Mouse (Mus musculus): ENCODE data around the gene Tenm3. TPM values are rescaled to one million over a fixed set of nuclear protein-coding genes. Genes with fewer than 3 reads are reported as not detected.

The Tenm3 gene
- total RNA-seq, 2 experiments from 2014 or later, result 62.2 to 70.6 TPM

DNA sequence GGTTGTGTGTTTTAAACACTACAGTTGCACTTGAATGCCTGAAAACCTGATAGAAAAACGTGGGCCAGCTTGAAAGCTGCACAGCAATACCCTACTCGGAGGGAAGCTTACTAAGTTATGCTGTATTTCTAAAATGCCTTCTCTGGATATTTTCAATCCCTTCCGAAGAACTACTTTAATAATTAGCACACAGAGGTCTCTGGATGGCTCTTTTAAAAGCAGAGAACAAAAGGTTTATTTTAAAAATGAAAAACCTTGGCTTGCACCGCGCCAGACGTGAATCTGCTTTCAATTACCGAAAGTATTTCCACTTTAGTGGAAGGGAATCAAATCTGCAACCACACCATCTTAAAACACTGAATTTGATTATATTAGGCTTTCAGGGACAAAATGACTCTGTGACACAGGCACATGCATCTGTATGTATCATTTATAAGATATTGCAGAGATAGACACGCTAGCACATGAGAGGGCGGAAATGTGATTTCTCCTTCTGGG lies 289.9 kb downstream of the Tenm3 start:
- peak in 1 of 2 experiments; percentile 37 for DNase-seq (ENCODE audit: low spot score in 2 of 2)
- intact Hi-C loops (cut with DNase I), result loop anchor here (10.0 kb wide), 1 partner anchor 329 kb away; no protein-coding TSS in a partner anchor

DNA sequence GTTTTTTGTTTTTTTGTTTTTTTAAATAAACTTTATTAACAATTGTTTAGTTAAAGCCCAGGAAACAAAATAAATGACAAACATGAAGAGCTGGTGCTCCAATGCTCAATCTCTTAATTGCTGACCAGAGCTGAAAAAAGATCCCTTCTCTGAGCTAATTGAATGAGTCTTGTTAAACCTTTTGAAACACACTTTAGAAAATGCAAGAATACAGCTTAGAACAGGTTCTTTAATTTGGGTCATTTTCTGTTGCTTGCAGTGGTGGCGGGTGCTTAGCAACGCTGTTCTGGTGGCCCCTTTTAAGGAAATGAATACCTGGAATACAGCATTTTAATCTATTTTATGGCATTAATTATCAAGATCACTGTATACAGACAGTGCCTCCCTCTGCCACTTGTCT lies 291.4 kb downstream of the Tenm3 start:
- intact Hi-C loops (cut with DNase I), result loop anchor here (10.0 kb wide), 1 partner anchor 328 kb away; no protein-coding TSS in a partner anchor
- DNase-seq (ENCODE audit: low spot score in 2 of 2), result no peak

DNA sequence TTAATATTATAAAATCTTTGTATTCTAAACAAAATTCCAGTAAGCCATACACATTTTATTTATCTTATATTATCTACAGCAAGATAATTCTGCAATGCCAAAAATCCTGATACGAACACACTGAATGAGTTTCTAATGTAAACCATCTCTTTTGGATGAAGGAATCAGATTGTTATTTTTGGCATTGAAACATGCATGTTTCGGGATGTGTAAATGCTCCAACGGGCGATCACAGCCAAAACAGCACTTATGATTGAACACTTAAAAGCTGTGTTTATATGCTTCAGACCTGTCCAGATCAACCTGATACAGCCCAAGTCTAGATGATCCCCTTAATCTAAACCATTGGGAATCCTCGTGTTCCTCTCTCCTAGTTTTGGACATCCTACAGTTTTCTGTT lies 292.4 kb downstream of the Tenm3 start:
- DNase-seq (ENCODE audit: low spot score in 2 of 2), result no peak
- intact Hi-C loops (cut with DNase I), result loop anchor here (10.0 kb wide), 1 partner anchor 327 kb away; no protein-coding TSS in a partner anchor

DNA sequence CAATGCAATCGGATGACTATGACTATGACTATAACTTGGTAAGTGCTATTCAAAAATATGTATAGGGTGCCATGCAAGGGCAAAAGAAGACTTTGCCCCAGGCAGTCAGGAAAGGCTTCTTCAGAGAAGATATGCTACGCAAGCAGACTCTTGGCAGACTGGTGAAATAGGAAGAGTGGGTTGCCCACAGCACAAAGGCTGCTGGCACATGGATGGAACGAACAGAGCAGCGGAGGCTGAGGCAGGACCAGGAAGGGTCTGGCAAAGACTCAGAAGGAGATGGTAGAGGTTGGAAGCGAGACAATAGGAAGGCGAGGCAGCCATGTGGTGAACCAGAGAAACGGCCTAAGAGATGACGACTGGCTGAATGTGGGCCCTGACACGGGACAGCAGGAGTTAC lies 294.8 kb downstream of the Tenm3 start:
- DNase-seq (ENCODE audit: low spot score in 2 of 2), result peak in 1 of 2 experiments; percentile 52
- intact Hi-C loops (cut with DNase I), result no loop called here

DNA sequence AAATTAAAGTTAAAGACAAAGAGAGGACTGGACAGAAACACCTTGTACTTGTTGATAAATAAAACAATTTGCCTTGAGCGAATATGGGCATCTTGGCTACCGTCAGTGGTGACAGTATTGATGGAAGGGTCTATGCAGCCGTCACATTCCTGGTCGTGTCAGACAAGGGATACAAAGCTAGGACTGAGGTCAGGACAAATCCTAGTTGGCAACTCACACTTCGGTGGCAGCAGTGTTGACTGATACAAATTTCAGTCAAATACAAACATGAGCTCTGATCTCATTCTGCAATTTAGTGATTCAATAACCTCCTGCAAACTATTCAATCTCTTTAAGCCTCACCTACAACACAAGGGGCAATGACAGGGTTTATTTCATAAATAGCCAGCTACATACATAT lies 298.1 kb downstream of the Tenm3 start:
- intact Hi-C loops (cut with DNase I), result no loop called here

DNA sequence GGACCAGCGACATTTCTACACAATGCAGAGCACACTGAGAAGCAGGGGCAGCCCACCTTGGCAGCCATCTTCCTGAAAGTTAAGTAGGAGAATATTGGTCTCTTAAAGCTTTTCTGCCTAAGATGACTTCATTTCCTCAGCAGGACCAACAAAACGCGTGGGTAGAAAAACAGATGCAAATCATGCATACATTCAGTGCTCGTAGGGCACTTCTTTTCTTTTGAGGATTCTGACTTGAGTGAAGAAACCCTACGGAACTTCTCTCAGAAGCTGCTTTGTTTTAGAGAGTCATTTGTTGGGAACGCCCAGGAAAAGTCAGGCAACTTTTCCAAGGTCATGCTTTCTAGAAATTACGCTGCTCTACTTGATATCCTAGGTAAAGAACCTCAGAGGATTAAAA lies 298.9 kb downstream of the Tenm3 start:
- intact Hi-C loops (cut with DNase I), result no loop called here
- no peak for DNase-seq (ENCODE audit: low spot score in 2 of 2)

More for the DNA sequence above, 298.1 kb downstream of the Tenm3 start:
- DNase-seq (ENCODE audit: low spot score in 2 of 2), result no peak

DNA sequence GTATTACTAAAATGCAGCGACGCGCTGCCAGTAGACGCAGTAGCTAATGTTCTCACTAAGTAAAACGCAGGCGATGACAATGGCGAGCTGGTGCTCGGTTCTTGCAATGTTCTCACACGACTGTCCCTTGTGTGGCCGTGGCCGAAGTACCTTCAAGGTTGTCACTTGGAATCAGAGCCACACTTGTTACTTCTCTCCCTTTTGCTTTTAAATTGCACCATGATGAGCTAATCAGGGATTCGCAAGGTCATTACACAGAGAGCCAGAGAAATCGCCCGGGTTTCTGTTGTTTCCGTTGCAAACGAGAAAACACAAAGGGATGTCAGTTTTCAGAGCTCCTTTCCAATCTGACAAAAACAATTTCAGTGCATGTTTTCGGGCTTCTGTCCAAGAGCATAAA lies 301.6 kb downstream of the Tenm3 start:
- intact Hi-C loops (cut with DNase I), result no loop called here
- no peak for DNase-seq (ENCODE audit: low spot score in 2 of 2)

DNA sequence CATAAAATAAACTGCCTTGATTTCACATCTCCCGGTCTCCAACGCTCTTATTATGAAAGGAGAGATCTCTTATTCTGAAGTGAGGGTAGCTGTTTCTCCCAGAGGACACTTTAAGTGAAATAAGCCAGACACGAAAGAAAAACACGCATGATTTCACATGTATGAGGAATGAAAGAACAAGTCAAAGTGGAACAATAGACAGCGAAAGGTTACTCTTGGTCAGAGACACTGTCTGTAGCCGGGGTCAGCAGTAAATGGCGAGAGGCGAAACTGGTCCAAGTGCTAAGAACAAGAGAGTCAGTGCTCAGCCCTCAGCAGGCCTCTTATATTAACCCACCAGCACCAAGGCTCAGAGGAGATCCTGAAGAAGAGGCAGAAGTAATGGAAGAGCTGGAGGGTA lies 302.9 kb downstream of the Tenm3 start:
- no peak for DNase-seq (ENCODE audit: low spot score in 2 of 2)
- intact Hi-C loops (cut with DNase I), result no loop called here

DNA sequence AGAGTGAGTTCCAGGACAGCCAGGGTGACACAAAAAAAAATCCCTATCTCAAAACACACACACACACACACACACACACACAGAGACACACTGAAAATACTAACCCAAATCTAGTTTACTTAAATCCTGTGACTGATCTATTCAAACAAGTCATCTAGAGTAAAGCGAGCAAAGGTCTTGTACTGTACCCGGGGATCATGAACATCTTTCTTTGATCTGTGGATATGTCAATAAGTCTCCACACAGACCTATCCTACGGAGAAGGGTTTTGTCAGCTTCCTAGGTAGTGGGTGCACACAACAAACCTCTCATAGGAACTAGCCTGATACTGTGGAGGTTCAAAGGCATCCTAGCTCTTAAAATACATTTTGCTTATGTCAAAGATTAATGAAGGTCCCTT lies 307.9 kb downstream of the Tenm3 start:
- intact Hi-C loops (cut with DNase I), result no loop called here

DNA sequence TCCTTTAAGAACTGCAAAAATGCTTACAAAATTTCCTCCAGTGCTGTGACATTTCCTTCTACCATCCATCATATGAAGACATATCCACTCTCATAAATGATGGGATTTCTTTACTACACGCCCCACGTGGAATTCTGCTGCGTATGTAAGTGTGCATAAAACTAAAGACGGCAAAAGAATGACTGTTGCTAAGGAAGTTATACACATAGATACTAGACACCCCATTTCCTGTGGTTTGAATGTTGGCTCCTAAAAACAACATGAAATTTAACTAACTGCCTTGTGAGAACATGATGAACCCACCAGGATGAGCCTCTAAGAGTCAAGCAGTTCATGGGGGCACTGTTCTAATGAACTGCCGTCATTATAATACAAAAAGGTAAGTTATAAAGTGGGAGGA lies 312.0 kb downstream of the Tenm3 start:
- no peak for DNase-seq (ENCODE audit: low spot score in 2 of 2)
- intact Hi-C loops (cut with DNase I), result no loop called here

More for the DNA sequence above, 307.9 kb downstream of the Tenm3 start:
- no peak for DNase-seq (ENCODE audit: low spot score in 2 of 2)

DNA sequence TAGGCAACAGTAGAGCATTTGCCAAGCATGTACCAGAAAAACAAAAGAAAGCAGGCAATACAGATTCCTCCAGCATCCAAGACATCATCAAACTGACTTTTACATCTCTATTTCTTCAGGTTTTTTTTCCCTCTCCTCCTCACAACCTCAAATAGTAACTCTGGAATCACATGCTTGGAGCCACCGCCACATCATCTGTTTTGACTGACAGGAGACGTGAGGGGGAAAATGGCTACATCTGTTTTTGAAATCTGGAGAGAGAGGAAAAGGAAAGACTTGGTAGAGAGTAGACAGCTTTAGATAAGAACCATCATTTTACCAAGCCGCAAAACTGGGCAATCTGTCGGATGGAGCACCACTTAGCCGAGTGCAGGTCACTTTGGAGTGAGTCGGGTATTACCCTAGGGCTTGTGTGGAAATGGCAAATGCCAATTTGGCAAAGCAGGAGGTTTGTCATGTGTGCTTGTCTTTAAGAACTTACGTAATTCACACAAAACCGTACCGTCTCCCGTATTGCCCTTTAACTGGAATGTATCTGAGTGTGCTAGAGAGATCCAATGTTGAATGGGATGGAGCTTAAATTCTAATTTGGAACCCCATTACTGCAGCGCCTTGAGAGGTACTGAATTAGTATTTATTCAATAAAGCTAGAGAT lies 312.7 kb downstream of the Tenm3 start:
- peak in 1 of 2 experiments; percentile 55 for DNase-seq (ENCODE audit: low spot score in 2 of 2)
- intact Hi-C loops (cut with DNase I), result no loop called here

DNA sequence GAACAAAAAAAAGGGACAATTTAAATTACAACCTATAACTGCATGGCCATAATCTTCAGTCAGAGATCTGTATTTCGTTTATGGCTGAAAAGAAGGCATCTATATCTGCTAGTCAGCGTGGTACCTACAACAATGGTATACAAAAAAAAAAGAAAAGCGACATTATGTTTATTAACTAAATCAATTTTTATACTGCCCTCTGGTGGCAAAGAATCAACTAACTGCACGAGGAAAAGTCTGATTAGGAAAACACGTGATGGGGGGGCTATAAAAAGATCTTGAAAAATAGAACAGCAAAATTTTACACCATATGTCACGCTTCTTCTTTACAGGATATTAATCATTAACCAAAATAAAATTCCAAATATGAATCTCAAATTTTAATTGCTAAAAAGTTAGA lies 316.3 kb downstream of the Tenm3 start:
- intact Hi-C loops (cut with DNase I), result loop anchor here (2.0 kb wide), 1 partner anchor 305 kb away; no protein-coding TSS in a partner anchor
- DNase-seq (ENCODE audit: low spot score in 2 of 2), result peak in 1 of 2 experiments; percentile 43

DNA sequence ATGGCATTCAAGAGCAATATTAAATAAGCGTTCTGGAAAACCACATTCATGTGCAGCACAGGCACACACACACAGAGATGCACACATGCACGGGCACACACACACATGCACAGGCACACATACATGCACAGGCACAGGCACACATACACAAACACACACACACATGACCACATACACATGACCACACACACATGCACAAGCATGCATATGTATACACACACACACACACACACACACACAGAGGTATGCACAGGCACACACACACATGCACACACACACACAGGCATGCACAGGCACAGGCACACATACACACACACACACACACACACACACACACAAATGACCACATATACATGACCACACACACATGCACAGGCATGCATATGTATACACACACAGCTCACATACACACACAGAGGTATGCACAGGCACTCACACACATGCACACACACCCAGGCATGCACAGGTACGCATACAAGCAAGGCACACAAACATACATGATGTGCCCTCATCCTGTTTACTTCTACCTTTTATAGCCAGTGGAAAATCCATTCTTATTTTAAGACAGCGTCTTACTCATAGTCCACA lies 321.1 kb downstream of the Tenm3 start:
- intact Hi-C loops (cut with DNase I), result no loop called here
- no peak for DNase-seq (ENCODE audit: low spot score in 2 of 2)

DNA sequence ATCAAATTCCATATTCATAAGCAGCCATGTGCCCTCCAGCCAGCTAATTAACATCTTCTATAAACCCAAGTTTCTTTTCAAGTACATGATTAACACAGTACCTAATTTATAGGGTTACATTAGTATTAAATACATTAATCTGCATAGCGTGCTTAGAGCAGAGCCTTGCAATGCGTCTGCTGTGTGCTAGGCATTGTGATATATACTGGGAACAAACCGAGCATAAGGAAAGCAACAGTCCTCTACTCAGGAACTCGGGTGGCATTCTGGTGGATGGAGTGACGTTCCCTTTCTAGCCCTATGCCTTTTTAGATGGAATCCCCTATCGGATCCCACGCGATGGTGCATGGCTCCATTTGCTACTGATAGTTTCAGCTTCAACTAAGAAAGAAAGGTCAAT lies 321.7 kb downstream of the Tenm3 start:
- intact Hi-C loops (cut with DNase I), result no loop called here
- DNase-seq (ENCODE audit: low spot score in 2 of 2), result no peak

DNA sequence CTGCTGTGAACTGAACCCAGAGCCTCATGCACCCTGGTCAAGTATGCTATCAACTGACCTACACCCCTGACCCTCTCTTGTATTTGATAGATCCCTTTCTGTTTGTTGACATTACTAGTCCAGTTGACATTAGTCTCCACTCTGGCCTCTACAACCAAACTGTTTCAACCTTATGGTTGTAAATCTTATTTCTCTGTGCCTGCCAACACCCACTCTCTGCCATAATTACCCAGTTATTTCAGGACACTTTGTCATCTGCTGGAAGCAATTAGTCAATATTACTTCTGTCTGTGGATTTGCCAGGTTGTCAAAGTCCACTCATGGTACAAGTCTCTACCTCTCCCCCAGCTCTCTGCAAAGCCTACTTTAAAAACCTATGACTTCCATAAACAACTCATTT lies 326.3 kb downstream of the Tenm3 start:
- no peak for DNase-seq (ENCODE audit: low spot score in 2 of 2)
- intact Hi-C loops (cut with DNase I), result no loop called here

DNA sequence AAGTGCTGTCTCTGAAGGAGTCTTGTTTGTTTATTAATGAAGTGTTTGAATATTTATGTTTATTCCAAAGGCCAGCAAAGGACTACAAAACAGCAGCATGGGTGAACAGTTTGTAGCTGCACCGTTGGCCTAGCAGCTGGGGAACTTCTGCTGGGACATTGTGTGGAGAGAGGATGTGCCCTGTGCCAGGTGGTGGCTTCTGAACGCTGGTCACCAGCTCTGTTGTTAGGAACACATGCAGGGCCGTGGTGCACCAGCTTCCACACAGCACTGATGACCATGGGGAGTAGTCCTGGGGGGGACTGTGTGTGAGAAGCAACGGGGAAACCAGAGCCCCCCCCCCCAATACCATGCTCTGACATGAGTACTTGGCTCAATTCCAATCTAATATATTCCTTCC lies 329.5 kb downstream of the Tenm3 start:
- no peak for DNase-seq (ENCODE audit: low spot score in 2 of 2)
- intact Hi-C loops (cut with DNase I), result loop anchor here (5.0 kb wide), 2 partner anchors 137 to 202 kb away; no protein-coding TSS in a partner anchor

DNA sequence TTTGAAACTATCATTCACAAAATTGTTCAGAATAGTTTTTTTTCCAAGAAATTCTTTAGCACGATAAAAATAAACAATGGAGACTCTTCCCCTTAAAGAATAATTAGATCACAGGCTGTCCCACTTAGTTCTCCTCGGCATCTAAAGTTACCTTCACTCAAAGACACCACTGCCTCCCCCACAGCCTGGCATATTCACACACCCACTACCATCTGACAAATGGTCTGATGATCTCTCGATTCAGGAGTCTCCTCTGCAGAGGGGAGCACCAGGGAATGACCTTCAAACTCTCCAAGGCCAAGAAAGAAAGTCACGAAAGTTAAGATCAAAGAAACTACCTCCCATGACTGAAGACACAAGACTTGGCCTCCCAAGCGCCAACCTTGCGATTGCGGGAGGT lies 329.9 kb downstream of the Tenm3 start:
- intact Hi-C loops (cut with DNase I), result loop anchor here (5.0 kb wide), 2 partner anchors 136 to 202 kb away; no protein-coding TSS in a partner anchor

DNA sequence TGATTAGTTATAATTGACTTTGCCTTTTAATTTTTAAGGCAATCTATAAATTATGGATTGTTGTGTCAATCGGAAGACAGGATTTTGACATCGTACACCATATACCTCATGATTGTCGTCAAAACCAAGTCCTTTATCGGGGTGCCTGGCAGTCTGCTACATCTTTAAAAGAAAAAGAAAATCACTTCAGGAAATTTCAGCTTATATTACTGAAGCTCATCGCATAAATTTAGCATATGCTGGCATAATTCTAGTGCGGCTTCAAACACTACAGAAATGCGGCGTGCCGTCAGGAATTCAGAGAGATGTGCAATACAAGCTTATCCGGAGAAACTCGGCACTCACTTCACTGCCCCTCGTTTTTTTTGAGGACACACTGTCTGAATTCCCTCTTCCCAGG lies 332.2 kb downstream of the Tenm3 start:
- DNase-seq (ENCODE audit: low spot score in 2 of 2), result peak; percentile 31 to 62

More for the DNA sequence above, 329.9 kb downstream of the Tenm3 start:
- no peak for DNase-seq (ENCODE audit: low spot score in 2 of 2)

DNA sequence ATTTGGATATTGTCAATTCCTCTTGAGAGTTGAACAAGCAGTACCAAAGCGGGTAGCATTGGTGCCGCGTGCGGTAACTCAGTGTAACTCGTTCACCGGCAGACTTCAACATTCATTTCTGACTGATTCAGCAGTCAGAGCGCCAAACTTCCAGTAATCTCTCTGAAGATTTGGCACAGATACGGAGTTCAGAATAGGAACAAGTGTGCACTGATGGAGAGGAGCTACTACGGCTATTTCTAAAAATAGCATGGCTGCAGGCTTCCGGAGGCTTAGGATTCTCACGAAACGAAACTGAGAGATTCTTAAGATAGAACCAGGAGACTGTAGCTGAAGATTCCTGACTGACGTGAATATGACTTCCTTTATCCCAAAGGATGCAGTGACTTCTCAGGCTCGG lies 332.6 kb downstream of the Tenm3 start:
- intact Hi-C loops (cut with DNase I), result loop anchor here (2.0 to 5.0 kb wide), 3 partner anchors 20 to 199 kb away; no protein-coding TSS in a partner anchor
- peak; percentile 50 to 86 for DNase-seq (ENCODE audit: low spot score in 2 of 2)

More for the DNA sequence above, 332.2 kb downstream of the Tenm3 start:
- intact Hi-C loops (cut with DNase I), result loop anchor here (2.0 to 5.0 kb wide), 3 partner anchors 21 to 199 kb away; no protein-coding TSS in a partner anchor

DNA sequence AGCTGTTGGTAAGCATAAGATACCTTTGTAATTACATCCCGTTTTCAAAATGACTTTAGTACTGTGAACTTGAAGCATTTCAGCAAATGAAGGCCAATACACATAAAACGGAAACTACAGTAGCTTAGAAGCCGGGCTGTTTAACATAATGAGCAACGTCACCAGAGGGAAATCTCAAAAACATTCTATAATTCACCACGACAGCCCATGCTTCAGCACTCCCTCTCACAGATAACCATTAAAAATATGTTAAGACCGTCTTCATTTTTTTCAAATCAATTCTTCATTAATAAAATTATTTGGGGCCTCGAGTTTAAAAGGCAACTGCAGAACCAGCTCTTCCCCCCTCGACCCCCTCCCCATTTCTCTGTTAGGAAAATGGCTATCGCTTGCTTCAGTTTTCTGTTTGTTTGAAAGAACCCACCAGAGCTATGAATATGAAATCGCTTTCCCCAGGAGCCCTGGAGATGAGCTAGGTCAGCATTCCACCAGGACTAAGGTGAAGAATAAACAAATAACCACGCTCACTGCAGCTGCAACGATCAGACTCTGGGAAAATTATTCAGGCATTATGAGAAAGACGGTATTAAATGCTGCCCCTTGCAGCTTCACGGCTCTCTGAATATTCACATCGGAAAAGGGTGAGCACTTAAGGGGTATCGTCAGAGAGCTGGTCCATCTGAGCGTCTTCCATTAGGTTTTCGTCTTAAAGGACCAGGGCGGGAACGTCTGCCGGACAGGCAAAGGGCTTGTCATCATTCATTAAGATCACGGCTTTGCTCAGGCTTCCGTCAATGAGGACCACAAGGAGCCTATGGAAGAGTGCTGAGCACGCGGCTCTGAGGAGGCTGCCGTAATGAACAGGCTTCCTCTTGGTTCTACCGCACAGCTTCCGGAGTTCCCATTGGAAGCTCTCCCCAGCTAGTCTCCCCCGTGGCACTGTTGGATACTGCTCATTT lies 334.8 kb downstream of the Tenm3 start:
- DNase-seq (ENCODE audit: low spot score in 2 of 2), result peak in 1 of 2 experiments; percentile 49
- intact Hi-C loops (cut with DNase I), result no loop called here

Data from left cerebral cortex, postnatal 25 days (tissue).